Mouse (Mus musculus) spleen, postnatal 10 days (tissue): ENCODE data around the gene Ptch1.

Source experiments
- DNase-seq, 2 experiments: peaks; one replicate each; pipeline ENCODE4 v3.0.0; 2021 to 2022; ENCODE audit warnings: low spot score in 2 of 2

The Ptch1 gene

DNA sequence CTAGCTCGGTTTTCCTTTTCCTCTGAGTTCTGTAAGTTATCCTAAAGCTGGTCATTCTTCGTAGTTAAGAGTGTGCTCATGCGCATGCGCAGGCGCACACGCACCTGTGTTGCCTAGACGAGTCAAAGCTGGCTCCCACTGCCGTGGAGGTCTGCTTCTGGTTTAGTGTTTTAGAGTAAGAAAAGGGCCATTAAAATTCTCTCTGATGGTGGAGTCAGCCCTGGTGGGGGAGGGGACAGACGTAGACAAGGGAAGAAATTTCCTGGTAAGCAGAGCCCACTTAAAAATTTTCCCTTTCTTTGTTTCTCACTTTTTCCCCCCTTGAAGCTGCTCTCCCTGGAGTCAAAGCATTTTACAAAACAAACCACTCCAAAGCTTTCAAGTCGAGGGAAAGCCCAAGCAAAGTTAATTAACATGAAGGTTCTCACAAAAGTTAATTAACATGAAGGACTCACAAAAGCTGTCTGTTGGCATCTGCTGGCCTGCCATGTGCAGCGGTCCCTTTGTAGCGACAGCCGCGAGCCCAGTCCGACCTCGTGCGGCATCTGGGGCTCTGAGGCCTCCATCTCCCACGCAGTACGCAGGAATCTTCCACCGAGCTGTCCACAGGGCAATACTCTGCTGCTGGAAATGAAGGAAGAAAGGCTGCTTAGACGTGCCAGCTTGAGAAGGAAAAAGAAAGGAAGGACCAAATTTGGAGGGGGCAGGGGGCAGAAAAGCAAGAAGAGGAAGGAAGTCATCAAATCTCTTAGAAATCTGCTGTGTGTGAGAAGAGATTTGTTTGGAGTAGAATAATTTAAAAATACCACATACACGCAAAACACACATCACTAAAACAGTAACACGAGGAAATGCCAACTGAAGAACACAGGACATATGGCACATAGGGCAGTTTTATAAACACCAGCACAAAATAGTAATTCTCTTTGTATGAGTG lies 76.5 kb downstream of the Ptch1 start, which contains the start of gene Fancc:
Fancc (minus strand) TSS at position 633 of the 937 bp plus-strand sequence.
- no peak for DNase-seq

DNA sequence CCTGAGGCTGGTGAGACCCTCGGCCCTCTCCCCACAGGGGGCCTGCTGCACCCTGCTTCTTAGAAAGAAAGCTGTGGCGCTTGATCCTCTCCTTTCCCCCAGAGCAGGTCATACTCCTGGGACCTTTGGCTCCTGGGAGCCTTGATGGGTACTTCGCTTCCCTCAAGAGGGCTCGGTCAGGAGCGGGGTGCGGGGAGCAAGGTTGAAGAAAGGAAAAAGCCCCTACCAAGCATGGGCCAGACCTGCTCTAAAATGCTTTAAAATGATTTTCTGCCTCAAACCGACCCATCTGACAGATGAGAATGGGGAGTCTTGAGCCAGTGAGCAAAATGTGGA lies 85.7 kb downstream of the Ptch1 start:
- DNase-seq: no peak

DNA sequence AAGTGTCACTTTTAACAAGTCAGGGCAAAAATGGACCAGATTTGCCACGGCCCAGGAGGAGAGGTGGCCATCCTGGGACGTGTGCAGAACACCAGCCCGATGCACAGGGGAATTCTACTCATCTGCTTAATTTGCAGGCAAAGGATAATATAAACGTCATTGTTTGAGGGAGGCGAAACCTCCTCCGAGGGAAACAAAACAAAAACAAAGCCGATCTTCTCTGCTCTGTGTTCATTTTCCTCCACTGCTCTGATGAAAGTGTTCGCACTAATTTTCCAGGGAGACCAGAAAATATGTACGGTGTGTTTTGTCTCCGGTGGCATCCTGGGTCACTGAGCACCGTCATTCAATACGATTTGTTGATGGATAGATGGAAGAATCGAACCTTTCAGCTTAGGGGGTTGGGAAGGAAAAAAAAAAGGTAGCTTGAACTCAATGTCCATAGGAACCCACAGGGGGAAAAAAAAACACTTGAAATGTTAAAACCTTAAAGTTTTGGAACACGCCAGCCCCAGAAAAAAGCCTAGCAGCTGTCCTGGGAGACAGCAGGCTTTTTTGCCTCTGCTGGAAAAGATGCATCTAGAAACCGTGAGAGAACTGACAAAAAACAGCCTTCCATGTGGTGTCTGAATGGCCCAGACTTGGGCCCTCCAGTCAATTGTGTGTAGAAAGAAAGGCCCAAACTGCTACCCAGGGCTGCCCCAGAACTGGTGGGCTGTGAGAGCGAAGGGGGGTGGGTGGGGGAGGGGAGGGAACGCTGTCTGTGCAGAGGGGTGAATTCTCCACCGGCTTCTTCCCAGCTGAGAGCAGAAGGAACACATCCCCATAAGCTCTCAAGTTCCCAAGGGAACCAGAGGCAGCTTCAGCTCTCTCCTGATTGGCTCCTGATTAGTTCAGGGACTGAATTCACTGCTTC lies 86.3 kb downstream of the Ptch1 start:
- no peak for DNase-seq

DNA sequence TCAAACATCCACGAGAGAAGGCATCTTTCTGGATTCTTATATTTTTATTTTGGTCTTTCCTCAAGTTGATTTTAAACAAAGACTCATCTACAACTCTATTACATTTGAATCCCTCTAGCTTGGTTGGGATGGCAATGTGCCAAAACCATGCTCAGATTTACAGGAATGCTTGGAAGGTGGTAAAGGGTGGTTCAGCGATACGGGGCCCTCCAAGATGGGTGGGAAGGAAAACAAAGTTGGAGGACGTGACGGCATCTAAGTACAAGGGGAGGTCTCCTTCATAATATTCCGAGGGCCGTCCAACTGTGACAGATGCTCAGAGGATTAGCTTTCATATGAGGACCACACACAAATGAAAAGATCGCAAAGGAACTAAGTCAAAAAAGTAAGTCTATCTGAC lies 98.0 kb downstream of the Ptch1 start:
- DNase-seq: no peak
